Mouse (Mus musculus): Measurements from ENCODE around the gene Rpusd2.
"Not testable (repeated sequence)": the region's sequence is repeated elsewhere in the genome, so short reads cannot be mapped to it uniquely, and the experiment has no call there.

Gene Rpusd2

GRCm38 (mm10) chr2:119034656-119035396 lies at the start of gene Rpusd2:
Gene Rpusd2 (plus strand): TSS chr2:119034790.
- in situ Hi-C loops (cut with MboI) = no loop called here

- in situ Hi-C loops (cut with MboI) = no loop called here
Observed at GRCm38 (mm10) chr2:118995490-118995889, 39.1 kb upstream of the Rpusd2 start.

GRCm38 (mm10) chr2:118995919-118996797 lies 38.4 kb upstream of the Rpusd2 start:
- in situ Hi-C loops (cut with MboI) = no loop called here

GRCm38 (mm10) chr2:118996798-118997105 lies 37.8 kb upstream of the Rpusd2 start:
- in situ Hi-C loops (cut with MboI) = no loop called here

GRCm38 (mm10) chr2:118998115-118998866 lies 36.3 kb upstream of the Rpusd2 start:
- in situ Hi-C loops (cut with MboI) = no loop called here

GRCm38 (mm10) chr2:118999025-118999639 lies 35.5 kb upstream of the Rpusd2 start:
- in situ Hi-C loops (cut with MboI) = no loop called here

- in situ Hi-C loops (cut with MboI) = no loop called here
Observed at GRCm38 (mm10) chr2:119006886-119007285, 27.7 kb upstream of the Rpusd2 start.

GRCm38 (mm10) chr2:119009376-119009775 lies 25.2 kb upstream of the Rpusd2 start:
- in situ Hi-C loops (cut with MboI) = no loop called here

- in situ Hi-C loops (cut with MboI) = no loop called here
Observed at GRCm38 (mm10) chr2:119014989-119015388, 19.6 kb upstream of the Rpusd2 start.

- in situ Hi-C loops (cut with MboI) = no loop called here
Observed at GRCm38 (mm10) chr2:119015604-119016180, 18.9 kb upstream of the Rpusd2 start.

- in situ Hi-C loops (cut with MboI) = not testable (repeated sequence)
Observed at GRCm38 (mm10) chr2:119016312-119016711, 18.3 kb upstream of the Rpusd2 start.

- in situ Hi-C loops (cut with MboI) = no loop called here
Observed at GRCm38 (mm10) chr2:119017647-119018046, 16.9 kb upstream of the Rpusd2 start.

GRCm38 (mm10) chr2:119018391-119019122 lies 16.0 kb upstream of the Rpusd2 start:
- in situ Hi-C loops (cut with MboI) = no loop called here

- in situ Hi-C loops (cut with MboI) = no loop called here
Observed at GRCm38 (mm10) chr2:119019131-119019530, 15.5 kb upstream of the Rpusd2 start.

GRCm38 (mm10) chr2:119019538-119019937 lies 15.1 kb upstream of the Rpusd2 start:
- in situ Hi-C loops (cut with MboI) = no loop called here

- in situ Hi-C loops (cut with MboI) = no loop called here
Observed at GRCm38 (mm10) chr2:119023154-119023660, 11.4 kb upstream of the Rpusd2 start.

- in situ Hi-C loops (cut with MboI) = no loop called here
Observed at GRCm38 (mm10) chr2:119024536-119025238, 9.9 kb upstream of the Rpusd2 start.

- in situ Hi-C loops (cut with MboI) = no loop called here
Observed at GRCm38 (mm10) chr2:119025239-119025616, 9.4 kb upstream of the Rpusd2 start.

GRCm38 (mm10) chr2:119026951-119027350 lies 7.6 kb upstream of the Rpusd2 start:
- in situ Hi-C loops (cut with MboI) = no loop called here

- in situ Hi-C loops (cut with MboI) = no loop called here
Observed at GRCm38 (mm10) chr2:119028941-119029551, 5.5 kb upstream of the Rpusd2 start, which contains the start of gene Ccdc32. Gene Ccdc32 (minus strand): TSS chr2:119029393.
